Mouse (Mus musculus): Measurements from ENCODE around the gene Uqcc3. TPM values are rescaled to one million over a fixed set of nuclear protein-coding genes. Genes with fewer than 3 reads are reported as not detected.
A peak's percentile ranks its signal among the peaks of the same experiment; 100 is the strongest.
"Not testable (repeated sequence)": the region's sequence is repeated elsewhere in the genome, so short reads cannot be mapped to it uniquely, and the experiment has no call there.

Gene Uqcc3
- polyA plus RNA-seq, 1 experiment from 2014 or later, result 69.1 TPM

DNA sequence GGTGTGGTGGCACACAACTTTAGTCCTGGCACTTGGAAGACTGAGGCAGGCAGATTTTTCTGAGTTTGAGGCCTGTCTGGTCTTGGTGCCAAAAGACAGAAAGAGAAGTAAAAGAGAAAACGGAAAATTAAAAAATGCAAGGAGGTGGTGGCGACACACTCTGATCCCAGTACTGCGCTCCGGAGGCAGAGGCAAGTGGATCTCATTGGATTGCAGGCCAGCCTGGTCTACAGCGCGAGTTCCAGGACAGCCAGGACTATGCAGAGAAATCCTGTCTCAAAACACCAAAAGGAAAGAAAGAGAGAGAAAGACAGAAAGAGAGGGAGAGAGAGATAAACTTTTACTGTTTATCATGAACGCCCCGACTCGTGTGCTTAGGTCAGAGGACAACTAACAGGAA, 9.9 kb downstream of the Uqcc3 start:
- Histone ChIP-seq H3K9ac (peak overlapping the region; percentile 97), H3K9me3 (no peaks in the 10 kb centered on the region), H3K4me2 (peak overlapping the region; percentile 83), H3K4me1 (peaks cover 10% of the 10 kb centered on the region), H3K27ac (peak overlapping the region; percentile 74), H3K36me3 (peaks cover 27% of the 10 kb centered on the region), H3K27me3 (no peaks in the 10 kb centered on the region), H3K4me3 (peak overlapping the region; percentile 99)
- ATAC-seq (ENCODE audit: insufficient number of reproducible peaks, low FRiP score, low TSS enrichment, low read depth), result no peak
- 49% methylated on average over 9 of the region's 9 CpGs for WGBS

DNA sequence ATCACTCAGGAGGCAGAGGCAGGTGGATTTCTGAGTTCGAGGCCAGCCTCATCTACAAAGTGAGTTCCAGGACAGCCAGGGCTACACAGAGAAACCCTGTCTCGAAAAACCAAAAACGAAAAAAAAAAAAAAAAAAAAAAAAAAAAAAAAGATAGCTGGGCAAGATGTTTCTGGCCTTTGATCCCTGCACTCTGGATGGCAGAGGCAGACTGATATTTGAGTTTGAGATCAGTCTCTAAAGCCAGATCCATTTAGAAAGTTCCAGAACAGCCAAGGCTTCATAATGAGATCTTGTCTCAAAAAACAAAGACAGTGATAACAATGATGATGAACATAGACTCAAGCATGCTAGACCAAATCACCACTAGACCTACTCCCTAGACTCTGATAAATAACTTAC, 10.3 kb downstream of the Uqcc3 start:
- WGBS, result 80% methylated on average over 3 of the region's 3 CpGs
- not testable (repeated sequence) for H3K27ac ChIP-seq; H3K4me3 ChIP-seq; H3K9me3 ChIP-seq; H3K27me3 ChIP-seq; ATAC-seq (ENCODE audit: insufficient number of reproducible peaks, low FRiP score, low TSS enrichment, low read depth); H3K9ac ChIP-seq
- Histone ChIP-seq H3K4me2 (peak overlapping the region; percentile 83; the same call in 1 of the 2 replicates), H3K4me1 (peaks cover 10% of the 10 kb centered on the region), H3K36me3 (peaks cover 24% of the 10 kb centered on the region)

DNA sequence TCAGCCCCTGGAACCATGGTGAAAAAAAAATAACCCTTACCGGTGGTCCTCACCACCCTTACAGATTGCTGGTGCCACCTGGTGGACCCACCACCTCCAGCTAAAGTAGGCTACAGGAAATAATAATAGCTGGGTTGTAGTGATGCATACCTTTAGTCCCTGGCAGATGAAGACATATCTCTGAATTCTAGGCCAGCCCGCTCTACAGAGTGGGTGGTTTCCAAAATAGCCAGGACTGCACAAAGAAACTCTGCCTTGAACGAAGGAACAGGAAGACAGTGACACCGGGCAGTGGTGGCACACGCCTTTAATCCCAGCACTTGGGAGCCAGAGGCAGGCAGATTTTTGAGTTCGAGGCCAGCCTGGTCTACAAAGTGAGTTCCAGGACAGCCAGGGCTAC, 16.5 kb downstream of the Uqcc3 start:
- Histone ChIP-seq H3K9me3 (no peaks in the 10 kb centered on the region), H3K27ac (no peak overlapping the region), H3K27me3 (no peaks in the 10 kb centered on the region), H3K4me1 (no peaks in the 10 kb centered on the region), H3K9ac (no peak overlapping the region), H3K4me3 (no peak overlapping the region), H3K36me3 (no peaks in the 10 kb centered on the region), H3K4me2 (no peak overlapping the region)
- 83% methylated on average over 6 of the region's 6 CpGs for WGBS
- no peak for ATAC-seq (ENCODE audit: insufficient number of reproducible peaks, low FRiP score, low TSS enrichment, low read depth)

DNA sequence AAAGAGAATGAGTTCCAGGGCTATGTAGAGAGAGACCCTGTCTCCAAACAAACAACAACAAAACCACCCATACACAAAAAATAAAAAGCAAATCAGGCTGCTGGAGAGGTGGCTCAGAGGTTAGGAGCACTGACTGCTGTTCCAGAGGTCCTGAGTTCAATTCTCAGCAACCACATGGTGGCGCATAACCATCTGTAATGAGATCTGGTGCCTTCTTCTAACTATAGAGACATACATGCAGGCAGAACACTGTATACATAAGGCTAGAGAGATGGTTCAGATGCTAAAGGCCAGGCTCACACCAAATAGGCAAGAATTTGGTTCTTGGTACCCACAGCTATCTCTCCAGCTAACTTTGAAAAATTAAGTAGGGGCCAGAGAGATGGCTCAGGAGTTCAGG, 21.7 kb downstream of the Uqcc3 start:
- no peak overlapping the region for H3K9ac ChIP-seq
- H3K27me3 ChIP-seq, result no peaks in the 10 kb centered on the region
- H3K36me3 ChIP-seq, result no peaks in the 10 kb centered on the region
- H3K9me3 ChIP-seq, result no peaks in the 10 kb centered on the region
- 26% methylated on average over 1 of the region's 1 CpGs for WGBS
- no peak overlapping the region for H3K4me3 ChIP-seq
- H3K4me1 ChIP-seq, result no peaks in the 10 kb centered on the region
- no peak overlapping the region for H3K4me2 ChIP-seq
- no peak overlapping the region for H3K27ac ChIP-seq
- ATAC-seq (ENCODE audit: insufficient number of reproducible peaks, low FRiP score, low TSS enrichment, low read depth), result no peak

DNA sequence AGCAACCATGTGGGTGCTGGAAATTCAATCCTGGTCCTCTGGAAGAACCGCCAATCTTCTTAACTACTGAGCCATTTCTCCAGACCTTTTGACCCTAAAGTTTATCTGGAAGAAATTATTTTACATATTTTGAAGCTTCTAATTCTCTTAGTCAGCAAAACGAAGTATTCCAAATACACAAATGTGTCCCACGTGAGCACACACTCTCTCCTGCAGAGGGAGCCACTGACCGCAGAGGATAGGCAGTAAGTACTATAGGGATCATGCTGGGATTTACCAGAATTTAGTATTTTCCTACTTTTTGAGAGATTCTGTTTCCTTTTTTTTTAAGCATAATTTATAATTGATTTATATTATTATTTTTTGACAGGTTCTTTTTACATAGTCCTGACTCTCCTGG, 23.0 kb downstream of the Uqcc3 start:
- H3K9me3 ChIP-seq, result no peaks in the 10 kb centered on the region
- no peak overlapping the region for H3K4me3 ChIP-seq
- H3K27me3 ChIP-seq, result no peaks in the 10 kb centered on the region
- H3K4me1 ChIP-seq, result no peaks in the 10 kb centered on the region
- H3K9ac ChIP-seq, result no peak overlapping the region
- WGBS, result 38% methylated on average over 4 of the region's 4 CpGs
- no peak overlapping the region for H3K4me2 ChIP-seq
- H3K27ac ChIP-seq, result no peak overlapping the region
- no peaks in the 10 kb centered on the region for H3K36me3 ChIP-seq
- ATAC-seq (ENCODE audit: insufficient number of reproducible peaks, low FRiP score, low TSS enrichment, low read depth), result no peak

DNA sequence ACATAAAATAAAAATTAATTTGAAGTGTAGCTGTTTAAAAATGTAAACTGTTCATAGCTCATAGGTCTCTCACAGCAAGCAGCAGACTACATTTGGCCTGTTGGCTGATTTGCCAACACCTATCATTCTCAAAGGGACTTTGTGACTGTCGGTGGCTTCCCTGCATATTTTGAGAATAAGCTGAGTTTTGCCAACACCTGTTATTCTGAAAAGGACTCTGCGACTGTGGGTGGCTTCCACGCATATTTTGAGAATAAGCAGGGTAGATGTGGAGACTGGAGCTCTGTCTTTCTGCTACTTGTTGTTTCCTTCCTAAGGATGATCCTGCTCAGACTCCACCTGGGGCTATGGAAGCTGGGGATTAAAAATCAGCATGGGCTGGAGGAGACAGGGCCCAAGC, 27.6 kb downstream of the Uqcc3 start:
- no peak overlapping the region for H3K4me2 ChIP-seq
- 83% methylated on average over 3 of the region's 3 CpGs for WGBS

DNA sequence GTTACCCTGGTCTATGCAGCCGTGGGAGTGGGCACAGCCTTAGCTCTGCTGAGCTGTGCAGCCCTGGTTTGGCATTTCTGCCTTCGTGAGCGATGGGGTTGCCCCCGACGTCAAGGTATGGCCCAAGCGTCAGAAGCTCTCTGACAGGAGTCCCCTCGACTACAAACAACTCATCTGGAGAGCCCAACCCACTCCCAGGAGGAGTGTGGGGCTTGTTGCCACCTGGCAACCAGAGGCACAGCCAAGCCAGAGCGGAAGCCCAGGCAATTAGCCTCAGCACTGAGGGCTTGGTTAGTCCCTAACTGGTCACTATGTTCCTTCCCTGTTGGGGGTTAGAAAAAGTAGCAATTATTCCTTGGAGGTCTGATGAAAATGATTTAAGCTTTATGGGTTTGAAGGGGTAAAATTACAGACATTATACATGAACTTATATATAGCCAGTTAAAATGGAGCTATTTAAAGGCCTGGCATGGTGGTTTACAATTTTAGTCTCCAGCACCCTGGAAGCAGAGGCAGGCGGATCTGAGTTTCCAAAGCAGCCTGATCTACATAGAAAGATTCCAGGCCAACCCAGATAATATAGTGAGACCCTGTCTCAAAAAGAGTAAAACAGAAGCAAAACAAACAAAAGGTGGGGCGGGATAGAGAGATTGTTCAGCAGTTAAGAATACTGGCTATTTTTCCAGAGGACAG, 28.3 kb downstream of the Uqcc3 start:
- Histone ChIP-seq H3K27me3 (no peaks in the 10 kb centered on the region), H3K27ac (no peak overlapping the region), H3K9ac (no peak overlapping the region)

More for the DNA sequence above, 27.6 kb downstream of the Uqcc3 start:
- peaks cover 16% of the 10 kb centered on the region for H3K4me1 ChIP-seq
- peaks cover 6% of the 10 kb centered on the region; the same call in 1 of the 2 replicates for H3K36me3 ChIP-seq
- H3K27ac ChIP-seq, result no peak overlapping the region
- no peak for ATAC-seq (ENCODE audit: insufficient number of reproducible peaks, low FRiP score, low TSS enrichment, low read depth)
- no peak overlapping the region for H3K9ac ChIP-seq
- H3K27me3 ChIP-seq, result no peaks in the 10 kb centered on the region
- no peaks in the 10 kb centered on the region for H3K9me3 ChIP-seq
- H3K4me3 ChIP-seq, result no peak overlapping the region

DNA sequence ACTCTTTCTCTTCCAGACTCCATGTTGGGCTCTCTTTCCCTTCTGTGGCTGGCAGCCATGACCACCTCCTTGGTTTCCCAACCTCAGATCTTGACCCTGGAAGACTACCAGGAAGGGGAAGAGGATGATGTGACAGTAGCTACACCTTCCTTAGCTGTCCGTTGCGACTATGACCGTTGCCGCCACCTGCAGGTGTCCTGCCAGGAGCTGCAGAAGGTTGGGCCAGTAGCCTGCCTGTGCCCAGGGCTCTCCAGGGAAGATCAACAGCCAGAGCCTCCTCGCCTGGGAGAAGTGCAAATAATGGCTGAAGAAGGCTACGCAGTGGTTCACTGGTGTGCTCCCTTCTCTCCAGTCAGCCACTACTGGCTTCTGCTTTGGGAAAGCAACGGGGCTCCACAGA, 29.1 kb downstream of the Uqcc3 start:
- Histone ChIP-seq H3K27ac (no peak overlapping the region), H3K4me1 (peaks cover 16% of the 10 kb centered on the region), H3K9ac (no peak overlapping the region), H3K4me2 (no peak overlapping the region), H3K4me3 (no peak overlapping the region), H3K36me3 (peaks cover 19% of the 10 kb centered on the region), H3K9me3 (no peaks in the 10 kb centered on the region), H3K27me3 (no peaks in the 10 kb centered on the region)
- no peak for ATAC-seq (ENCODE audit: insufficient number of reproducible peaks, low FRiP score, low TSS enrichment, low read depth)
- 52% methylated on average over 7 of the region's 7 CpGs for WGBS

More for the DNA sequence above, 28.3 kb downstream of the Uqcc3 start:
- WGBS, result 43% methylated on average over 10 of the region's 10 CpGs
- Histone ChIP-seq H3K4me1 (peaks cover 16% of the 10 kb centered on the region), H3K36me3 (peaks cover 12% of the 10 kb centered on the region), H3K4me2 (no peak overlapping the region), H3K4me3 (no peak overlapping the region), H3K9me3 (no peaks in the 10 kb centered on the region)
- no peak for ATAC-seq (ENCODE audit: insufficient number of reproducible peaks, low FRiP score, low TSS enrichment, low read depth)

DNA sequence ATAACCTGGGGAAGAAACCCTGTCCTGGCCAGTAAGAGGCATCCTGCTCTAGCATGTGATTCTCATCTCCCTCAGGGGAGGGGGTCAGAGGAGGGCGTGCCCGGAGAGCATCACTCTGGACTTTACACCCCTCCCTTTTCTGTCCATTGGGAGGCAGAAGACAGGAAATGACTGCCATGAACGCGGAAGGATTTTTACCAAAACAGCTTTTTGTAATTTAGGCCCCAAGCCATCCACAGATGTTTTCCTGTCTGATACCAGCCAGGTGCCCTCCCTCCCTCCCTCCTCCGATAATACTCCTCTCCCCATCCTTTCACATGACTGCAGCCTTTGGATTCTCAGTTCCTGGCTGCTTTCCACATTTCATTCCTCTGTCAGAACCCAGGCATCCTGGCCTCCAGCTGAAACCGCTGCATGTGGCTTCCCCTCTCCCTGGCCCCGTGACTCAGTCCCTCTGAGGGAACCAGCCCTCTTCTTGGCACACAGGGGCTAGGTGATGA, 30.3 kb downstream of the Uqcc3 start, which contains the start of gene Lrrn4cl:
Gene Lrrn4cl (plus strand): TSS at position 367 of the 500 bp plus-strand sequence.
- peak; percentile 49; the same call in 1 of the 2 replicates for ATAC-seq (ENCODE audit: insufficient number of reproducible peaks, low FRiP score, low TSS enrichment, low read depth)
- H3K4me1 ChIP-seq, result peaks cover 16% of the 10 kb centered on the region
- no peaks in the 10 kb centered on the region for H3K9me3 ChIP-seq
- WGBS, result 8% methylated on average over 7 of the region's 7 CpGs
- no peak within 1 kb of the TSS for H3K9ac ChIP-seq
- peak within 1 kb of the TSS; percentile 65 for H3K27ac ChIP-seq
- H3K4me3 ChIP-seq, result no peak within 1 kb of the TSS
- H3K36me3 ChIP-seq, result peaks cover 31% of the 10 kb centered on the region
- H3K4me2 ChIP-seq, result no peak within 1 kb of the TSS
- H3K27me3 ChIP-seq, result no peaks in the 10 kb centered on the region

DNA sequence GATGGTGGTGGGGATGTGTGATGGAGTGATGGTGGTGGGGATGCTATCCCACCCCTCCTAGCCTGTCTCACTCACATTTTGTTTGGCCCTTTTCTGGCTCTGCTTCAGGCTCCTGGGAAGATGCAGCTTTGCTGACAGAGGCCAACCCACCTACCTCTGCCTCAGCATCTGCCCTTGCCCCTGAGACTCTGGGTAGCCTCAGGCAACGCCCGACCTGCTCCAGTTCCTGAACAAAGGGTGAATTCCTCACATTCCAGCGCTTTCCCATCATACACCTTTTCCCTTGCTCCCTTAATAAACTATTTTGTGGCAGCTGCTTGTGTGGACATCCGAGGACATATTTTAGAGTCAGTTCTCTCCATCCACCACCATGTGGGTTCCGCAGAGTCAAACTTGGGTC, 32.4 kb downstream of the Uqcc3 start:
- Histone ChIP-seq H3K4me3 (no peak overlapping the region), H3K9me3 (no peaks in the 10 kb centered on the region), H3K27me3 (no peaks in the 10 kb centered on the region), H3K4me2 (no peak overlapping the region), H3K27ac (no peak overlapping the region), H3K36me3 (peaks cover 34% of the 10 kb centered on the region), H3K9ac (no peak overlapping the region), H3K4me1 (peaks cover 16% of the 10 kb centered on the region)
- 75% methylated on average over 5 of the region's 5 CpGs for WGBS
- ATAC-seq (ENCODE audit: insufficient number of reproducible peaks, low FRiP score, low TSS enrichment, low read depth), result no peak

DNA sequence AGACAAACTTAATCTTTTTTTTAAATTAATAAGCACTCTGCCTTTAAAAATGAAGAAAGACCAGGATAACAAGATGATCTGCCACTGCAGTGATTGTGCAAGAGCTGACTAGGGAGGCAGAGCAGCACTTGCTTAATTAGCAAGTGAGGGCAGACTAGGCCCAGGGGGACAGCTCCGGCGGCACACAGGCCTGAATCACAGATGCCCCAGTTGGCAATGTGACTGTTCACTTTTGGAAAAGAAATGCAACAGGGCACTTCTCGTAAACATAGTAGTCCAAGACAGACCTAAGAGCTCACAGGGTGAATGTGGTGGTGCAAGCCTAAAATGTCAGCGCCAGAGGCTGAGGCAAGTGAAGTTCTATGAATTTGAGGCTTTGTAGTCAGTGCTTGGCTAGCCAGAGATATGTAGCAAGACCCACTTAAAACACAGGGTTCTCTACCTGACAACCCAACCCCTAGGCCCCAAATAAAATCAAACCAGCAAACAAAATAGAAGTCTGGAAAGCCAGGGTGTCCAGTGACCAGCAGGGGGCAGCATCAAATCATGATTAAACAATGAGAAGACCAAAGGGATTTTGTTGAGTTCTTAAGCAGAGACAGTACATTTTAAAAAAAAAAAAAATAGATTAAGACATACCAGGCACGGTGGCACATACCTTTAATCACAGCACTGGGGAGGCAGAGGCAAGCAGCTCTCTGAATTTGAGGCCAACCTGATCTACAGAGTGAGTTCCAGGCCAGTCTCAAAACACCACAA, 36.2 kb downstream of the Uqcc3 start:
- 55% methylated on average over 5 of the region's 5 CpGs for WGBS
- no peak for ATAC-seq (ENCODE audit: insufficient number of reproducible peaks, low FRiP score, low TSS enrichment, low read depth)
- no peaks in the 10 kb centered on the region for H3K9me3 ChIP-seq
- H3K36me3 ChIP-seq, result peaks cover 46% of the 10 kb centered on the region
- no peaks in the 10 kb centered on the region for H3K27me3 ChIP-seq
- H3K4me1 ChIP-seq, result peaks cover 17% of the 10 kb centered on the region
- H3K9ac ChIP-seq, result no peak overlapping the region
- H3K27ac ChIP-seq, result peak overlapping the region; percentile 35; the same call in 1 of the 2 replicates
- H3K4me2 ChIP-seq, result no peak overlapping the region
- no peak overlapping the region for H3K4me3 ChIP-seq

DNA sequence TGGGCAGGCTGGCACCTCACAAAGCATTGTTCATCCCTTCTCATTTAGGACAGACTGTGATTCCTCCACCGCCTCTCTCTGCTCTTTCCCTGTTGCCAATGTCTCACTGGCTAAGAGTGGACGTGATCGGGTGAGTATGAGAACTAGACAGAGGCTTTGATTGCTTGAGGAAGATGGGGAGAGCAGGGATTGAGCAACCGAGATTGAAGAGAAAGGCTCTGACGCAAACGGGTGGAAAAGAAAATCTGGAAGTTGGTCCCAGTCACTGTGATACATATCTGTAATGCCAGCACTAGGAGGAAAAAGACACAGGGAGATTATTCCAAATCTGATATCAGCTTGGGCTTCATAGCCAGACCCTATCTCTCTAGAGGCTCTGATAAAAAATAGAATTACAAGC, 37.8 kb downstream of the Uqcc3 start:
- no peaks in the 10 kb centered on the region for H3K9me3 ChIP-seq
- no peak for ATAC-seq (ENCODE audit: insufficient number of reproducible peaks, low FRiP score, low TSS enrichment, low read depth)
- no peak overlapping the region for H3K4me3 ChIP-seq
- 79% methylated on average over 6 of the region's 6 CpGs for WGBS
- H3K9ac ChIP-seq, result no peak overlapping the region
- H3K4me1 ChIP-seq, result peaks cover 32% of the 10 kb centered on the region
- H3K27me3 ChIP-seq, result no peaks in the 10 kb centered on the region
- no peak overlapping the region for H3K27ac ChIP-seq
- H3K36me3 ChIP-seq, result peaks cover 40% of the 10 kb centered on the region
- no peak overlapping the region for H3K4me2 ChIP-seq

Data from limb, embryonic 15.5 days (tissue).